Mouse (Mus musculus): ENCODE measurements around the gene Lpp.

- TF ChIP-seq CTCF (IDR thresholded peaks at IDR 0.05; ENCODE audit: insufficient read depth, low read length): no peak
- no peak for TF ChIP-seq POLR2A (IDR thresholded peaks at IDR 0.05; ENCODE audit: borderline replicate concordance, extremely low read depth, low read depth, low read length)
Observed at GRCm38 (mm10) chr16:24442500-24443122, 49.3 kb downstream of the Lpp start.

Data from lung, adult 2 months (tissue).